Mouse (Mus musculus) urinary bladder, adult 2 months (tissue): ENCODE results near the gene Zic5. TPM values are rescaled to one million over a fixed set of nuclear protein-coding genes. Genes with fewer than 3 reads are reported as not detected.
"Not testable (repeated sequence)": the region's sequence is repeated elsewhere in the genome, so short reads cannot be mapped to it uniquely, and the experiment has no call there.

Experiments
- DNase-seq: peaks from one replicate; pipeline ENCODE4 v3.0.0; 2022; ENCODE audit warnings: low spot score
- polyA plus RNA-seq: library from polyadenylated mRNA; depleted of rRNA; stranded (reverse); fragments of >200 nt; gene quantifications from 2 replicates; pipeline ENCODE4 v1.2.3, GENCODE M21; 2012

Zic5 gene
- polyA plus RNA-seq, 1 experiment: not detected

DNA sequence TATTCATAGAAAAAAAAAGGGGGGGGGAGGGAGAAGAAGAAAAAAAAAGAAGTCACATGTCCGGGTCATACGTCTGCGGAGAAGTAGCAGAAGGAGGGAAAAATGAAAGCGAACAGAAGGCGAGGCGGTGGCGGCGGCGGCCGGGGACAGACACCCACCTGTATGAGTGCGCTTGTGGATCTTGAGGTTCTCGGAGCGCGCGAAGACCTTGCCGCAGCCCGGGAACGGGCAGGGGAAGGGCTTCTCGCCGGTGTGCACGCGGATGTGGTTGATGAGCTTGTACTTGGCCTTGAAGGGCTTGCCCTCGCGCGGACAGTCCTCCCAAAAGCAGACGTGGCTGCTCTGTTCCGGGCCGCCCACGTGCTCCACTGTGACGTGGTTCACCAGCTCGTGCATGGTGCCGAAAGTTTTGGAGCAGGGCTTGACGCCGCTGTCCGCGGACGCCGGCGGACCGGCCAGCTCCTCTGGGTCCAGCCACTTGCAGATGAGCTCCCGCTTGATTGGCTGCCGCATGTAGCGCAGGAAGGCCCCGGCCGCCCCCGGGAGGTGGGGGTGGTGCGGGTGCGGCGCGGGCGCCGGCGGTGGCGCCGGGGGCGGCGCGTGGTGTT is 1.6 kb downstream of the Zic5 start:
- DNase-seq: not testable (repeated sequence)

DNA sequence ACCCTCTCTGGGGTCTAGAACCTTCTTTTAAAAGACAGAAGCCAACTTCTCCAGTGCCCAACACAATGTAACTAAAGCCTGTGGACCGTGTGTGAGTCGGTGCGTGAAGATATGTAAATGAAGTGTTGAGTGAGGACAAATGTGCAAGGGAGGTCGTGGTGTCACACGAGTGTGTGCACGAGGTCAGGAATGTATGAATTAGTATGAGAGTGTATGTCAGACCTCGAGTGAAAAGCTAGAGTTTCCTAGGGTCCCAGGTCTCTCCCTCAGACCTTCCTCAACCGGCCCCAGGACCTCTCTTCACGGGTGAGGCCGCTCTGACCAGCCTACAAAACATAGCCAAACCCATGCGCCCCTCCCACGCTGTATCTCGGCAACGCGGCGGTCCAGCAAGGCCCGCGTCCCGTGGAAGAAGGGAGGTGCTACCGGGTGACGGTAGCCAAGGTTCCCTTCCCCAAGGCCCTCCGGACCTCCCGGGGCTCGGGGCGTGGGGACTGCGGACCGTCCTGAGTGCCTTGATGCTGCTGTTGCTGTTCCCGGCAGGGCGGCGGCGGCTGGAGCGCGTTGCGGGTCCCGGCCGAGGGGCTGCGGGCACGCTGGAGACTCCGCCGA is 2.3 kb downstream of the Zic5 start:
- DNase-seq: no peak

DNA sequence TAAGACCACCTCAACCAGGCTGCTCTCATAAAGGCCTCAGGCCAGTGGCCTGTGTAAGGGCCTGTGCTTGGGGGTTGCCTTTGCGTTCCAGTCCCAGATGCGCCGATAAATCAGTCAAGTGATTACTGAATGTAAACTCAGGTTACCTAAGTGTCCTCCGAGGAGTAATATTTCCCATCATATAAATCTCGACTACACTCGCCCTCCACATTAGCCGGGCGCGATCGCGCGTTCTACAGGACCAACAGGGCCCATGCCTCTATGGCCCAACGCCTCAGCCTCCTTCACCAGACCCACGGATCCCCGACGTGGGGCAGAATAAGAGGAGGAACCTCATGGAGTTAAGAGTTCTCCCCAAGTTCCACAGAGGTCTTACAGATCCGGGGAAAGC is 2.8 kb downstream of the Zic5 start:
- no peak for DNase-seq

DNA sequence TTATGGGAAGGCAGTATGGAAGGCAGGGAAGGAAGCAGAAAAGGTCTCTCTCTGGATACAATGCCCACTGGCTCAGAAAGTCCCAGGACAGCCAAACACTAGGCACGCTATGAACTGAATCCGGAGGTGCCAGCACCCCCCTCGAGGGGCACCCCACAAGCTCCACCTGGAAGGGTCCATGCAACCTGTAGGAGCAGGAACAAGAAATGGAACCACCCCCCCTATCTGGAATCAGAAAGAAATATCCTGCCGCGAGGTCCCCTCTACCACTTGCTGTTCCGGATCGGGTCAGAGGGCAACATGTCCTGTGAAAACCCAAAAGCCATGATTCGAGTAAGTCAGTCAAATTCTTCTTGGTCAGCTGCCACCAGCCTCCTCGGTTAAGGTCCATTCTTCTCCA is 3.5 kb downstream of the Zic5 start:
- DNase-seq: no peak

DNA sequence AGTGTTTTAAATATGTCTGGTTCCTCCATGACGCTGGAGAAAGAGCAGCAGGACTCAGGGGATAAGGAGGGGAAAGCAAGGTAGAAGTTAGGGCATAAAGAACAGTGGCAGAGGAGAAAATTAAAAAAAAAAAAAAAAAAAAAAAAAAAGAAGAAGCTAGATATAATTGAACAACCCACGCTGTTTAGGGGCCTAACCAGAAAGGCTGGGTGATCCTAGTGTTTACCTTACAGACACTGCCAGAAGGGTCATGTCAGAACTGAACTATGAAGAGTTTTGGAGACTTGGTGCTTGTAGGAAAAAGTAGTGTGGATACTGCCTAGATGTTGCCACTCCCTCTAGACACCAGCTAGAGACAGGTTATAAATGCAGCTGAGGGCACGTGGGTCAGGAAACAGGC is 4.0 kb downstream of the Zic5 start:
- DNase-seq: no peak

DNA sequence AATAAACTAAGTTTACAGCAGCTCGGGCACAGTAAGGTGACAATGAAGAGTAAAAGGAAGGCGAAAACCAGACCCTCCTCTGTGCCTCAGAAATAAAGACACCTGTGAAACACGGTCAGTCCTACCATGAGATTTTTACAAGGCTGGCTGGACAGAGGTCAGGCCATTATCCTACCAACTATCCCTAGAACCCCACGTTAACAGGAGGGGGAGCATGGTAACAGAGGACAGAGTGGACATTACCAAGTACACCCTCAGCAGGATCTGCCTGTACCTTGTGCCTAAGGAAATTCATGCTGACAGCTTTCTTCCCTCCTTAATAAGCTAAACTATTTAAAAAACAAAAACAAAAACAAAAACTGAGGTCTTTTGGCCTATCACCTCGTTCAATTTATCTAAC is 5.3 kb downstream of the Zic5 start:
- DNase-seq: no peak

DNA sequence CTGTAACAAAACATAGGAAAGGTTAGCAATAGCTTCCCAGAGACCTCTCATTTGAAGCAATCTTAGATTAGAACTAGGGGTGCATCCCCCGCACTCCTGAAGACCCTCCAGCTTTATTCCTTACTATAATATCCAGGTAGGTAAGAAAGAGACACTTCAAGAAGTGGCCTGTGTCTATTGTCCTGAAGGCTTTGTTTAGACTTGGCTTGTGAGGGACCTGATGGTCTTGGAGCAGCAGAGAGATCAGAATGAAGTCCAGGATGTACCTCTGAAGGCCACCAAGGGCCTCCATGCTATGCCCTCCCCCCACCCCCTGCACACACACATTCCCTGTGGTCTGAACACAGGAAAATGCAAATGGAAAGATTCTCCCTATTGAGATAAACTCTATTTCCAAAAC is 5.7 kb downstream of the Zic5 start:
- DNase-seq: no peak

DNA sequence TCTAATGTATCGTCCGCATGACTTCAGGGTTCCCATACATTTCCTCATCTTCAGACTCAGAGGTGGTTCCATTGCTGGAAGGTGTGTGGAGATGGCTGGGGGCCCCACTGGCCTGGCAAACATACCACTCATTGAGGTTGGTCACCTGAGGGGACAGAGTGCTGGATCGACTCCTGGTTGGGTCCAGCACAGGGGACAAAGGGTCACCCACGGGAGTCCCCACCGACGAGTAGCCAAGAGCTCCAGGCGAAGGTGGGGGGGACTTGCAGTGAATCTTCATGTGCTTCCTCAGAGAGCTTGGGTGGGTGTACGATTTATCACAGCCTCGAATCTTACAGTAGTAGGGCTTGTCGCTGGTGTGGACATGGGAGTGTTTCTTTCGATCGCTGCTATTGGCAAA is 6.1 kb downstream of the Zic5 start:
- DNase-seq: not testable (repeated sequence)

DNA sequence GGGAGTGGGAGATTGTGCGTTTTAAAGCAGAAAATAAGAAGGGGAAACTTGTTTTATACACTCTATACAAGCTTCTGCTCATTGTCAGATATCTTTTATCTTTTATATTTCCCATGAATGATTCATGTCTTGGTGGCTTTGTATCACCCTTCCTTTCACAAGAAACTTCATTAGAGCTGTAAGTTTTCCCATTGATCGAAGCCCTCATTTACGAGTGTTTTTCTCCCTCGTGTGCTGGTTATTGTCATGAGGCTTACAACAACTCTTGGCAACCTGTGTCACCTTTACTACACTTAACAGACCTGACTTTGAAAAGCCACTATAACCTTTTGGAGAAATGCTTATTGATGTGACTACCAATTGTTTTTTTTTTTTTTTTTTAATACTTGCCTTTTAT is 9.9 kb downstream of the Zic5 start:
- DNase-seq: no peak

DNA sequence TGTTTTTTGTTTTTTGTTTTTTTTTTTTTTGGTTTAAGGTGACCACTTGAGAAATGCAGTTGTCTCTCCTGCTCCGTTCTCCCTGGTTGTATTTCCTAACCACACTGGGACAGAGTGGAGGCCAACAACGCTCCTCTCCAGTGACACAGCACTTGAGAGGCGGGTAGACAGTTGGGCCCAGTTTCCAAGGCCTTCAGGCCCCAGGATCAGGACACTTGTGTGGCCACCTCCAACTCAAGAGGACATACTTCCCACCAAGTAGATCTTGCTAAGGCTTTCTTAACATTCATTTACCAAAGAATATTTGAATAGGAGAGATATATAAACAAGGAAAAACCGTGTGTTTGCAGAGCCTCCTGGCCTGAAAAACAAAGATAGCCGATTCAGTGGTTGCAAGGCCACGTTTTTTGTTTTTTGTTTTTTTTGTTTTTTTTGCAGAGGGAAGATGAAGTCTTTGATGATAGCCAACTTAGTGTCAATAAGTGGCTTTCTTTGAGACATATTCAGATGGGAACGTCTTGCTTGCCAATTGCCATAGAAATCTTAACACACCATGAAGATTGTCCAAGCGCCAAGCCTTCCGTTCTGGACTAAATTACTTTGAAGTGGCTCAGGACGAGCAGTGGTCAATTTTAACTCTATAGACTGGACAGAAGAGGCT is 10.4 kb downstream of the Zic5 start:
- no peak for DNase-seq

DNA sequence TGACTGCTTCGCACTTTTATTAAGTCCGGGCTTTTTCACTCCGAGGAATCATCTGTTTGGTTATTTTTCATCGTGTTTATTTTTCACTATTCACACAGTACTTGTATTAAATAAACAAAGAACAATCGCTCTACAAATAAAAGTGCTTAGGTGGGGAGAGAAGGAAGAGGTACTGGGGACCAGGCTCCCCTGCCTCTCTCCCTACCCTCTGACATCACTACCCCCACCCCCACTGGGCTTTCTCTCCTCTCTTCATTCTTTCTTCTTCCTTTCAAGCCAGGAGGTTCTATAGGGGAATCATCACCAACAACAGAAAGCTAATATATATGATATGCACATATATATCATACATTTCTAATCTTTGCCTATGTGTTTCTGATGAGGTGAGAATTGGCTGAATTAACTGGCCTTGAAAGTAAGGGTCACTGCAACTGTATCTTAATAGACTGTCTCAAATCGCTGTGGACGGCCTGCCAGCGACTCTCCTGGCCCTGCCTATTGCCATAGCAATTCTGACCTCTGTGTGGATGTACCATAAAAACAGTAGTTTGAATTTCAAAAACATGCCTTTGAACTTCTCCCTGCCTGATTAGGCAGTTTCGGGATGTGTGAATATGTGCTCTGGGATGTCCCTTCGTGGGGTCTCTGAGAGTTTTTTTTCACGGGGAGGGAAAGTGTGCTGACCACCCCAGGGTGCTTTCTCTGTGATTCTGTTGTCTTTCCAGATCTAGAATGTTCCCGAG is 11.3 kb downstream of the Zic5 start:
- no peak for DNase-seq

DNA sequence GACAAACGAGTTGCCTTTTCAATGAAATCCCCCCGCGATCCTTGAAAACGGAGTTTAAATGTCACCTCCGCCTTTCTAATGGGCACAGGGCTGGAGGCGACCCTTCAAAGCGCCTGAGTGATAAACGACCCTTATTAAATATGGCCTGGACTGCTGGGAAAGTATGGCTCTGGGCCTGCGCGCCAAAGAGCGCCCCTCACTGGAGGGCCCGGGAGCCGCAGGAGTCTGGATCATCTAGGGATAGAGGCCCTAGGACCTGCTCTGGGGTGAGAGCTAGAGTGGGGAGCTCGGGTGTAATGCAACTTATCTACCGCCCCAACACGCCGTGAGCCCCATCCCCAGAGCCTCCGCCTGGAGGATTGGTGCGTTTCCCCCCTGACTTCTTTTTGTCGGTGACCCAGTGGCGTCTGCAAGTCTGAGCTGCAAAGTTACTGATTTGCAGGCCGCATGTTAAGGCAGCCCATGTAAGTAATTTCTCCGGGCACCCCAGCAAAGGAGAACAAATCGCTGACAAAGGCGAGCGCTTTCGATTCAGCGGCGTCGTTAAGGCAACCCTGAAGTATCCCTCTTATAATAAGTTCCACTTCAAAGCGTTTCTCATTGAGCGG is 12.0 kb downstream of the Zic5 start:
- no peak for DNase-seq

DNA sequence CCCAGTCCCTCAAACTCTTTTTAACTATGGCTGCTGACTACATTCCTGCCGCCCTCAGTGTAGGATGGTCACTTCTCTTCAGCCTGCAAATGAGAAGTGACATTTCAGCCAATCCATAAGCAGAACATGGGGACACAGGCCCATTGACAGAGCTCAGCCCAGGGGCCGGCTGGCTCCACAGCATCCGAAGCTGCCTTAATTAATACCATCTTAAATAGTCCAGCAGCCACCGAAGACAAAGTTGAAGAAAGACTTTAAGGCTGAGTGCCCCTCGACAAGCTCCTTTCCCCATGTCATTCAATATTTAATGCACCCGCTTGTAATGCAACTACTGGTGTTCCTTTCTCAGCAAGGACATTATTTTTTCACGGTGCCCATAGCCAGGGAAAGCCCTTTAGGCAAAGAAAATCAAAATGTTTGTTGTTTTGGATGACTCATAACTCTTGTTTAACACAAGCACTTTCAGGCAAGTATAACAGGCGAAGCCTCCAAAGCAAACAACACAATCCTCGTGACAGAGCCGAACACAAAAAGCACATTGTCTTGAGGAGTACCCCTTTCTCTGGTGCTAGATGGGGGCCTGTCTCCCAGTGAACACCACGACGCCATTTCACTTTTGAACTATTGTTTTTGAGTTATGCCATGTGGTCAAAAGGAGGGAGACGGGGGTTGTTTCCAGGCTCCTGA is 12.6 kb downstream of the Zic5 start:
- DNase-seq: no peak

DNA sequence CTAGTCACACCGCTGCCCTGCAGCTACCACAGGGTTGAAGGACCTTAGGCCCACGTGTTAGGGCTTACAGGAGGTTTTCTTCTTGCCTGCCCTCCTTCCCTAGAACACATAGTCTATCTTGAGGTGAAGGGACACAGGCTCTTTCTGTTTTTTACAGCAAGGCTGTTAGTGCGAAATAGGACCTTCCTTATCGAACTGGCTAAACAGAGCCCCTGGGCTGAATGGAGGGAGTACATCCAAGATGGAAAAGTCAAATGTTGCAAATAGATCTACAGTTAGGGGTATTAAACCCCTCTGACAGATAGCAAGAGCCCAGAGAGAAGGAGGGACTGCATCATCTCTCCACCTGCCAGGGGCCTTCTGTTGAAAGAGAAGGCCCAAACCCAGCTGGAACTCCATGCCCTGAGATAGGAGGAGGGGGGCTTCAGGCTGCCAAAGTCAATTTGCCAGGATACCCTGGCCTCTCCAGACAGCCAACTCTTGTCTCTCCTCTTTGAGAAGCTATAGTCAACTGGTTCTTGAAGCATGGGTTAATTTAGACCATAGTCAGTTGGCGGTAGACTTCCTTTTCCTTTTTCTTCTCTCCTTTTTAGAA is 13.8 kb downstream of the Zic5 start:
- no peak for DNase-seq

DNA sequence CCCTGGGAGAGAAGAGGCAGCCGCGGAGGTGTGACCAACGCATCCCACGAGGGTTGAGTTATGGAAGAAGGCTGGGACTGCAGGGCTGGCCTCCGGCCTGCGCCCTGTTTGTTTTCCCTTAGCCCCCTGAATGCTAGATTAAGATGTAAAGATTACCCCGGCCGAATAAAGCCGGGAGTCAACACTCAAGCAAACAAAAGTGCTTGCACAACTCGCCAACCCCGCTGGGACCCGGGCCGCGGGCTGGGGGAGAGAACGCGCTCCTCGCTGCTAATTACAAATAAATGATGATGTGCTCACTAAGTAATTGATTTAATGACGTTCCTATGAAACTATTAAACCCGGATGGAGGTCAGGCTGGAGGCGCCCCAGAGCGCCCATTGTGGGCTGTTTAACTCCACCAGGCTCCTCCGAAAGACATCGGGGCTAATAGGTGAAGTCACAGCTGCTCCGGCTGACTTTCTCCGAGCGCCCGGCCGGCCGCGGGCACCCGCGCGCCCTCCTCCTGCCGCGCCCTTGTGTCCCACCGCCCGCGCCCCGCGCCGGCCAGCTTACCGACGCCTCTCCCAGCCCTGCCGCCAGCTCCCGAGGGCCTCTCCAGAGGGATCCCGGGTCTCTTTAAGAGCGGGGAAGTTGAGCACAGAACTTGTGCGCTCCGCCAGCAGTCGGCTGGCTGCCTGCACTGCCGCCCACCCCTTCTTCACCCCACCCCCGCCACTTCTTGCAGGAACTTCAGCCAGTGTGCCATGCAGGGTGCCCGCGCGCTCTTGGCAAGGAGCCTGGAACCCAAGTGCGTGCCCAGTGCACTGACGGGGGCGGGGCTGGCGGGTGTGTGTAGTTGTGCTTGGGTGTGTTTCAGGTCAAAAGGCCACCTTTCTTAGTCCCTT is 14.7 kb downstream of the Zic5 start, which contains the start of gene Gm5089:
Gm5089 (minus strand) TSS at position 620 of the 887 bp plus-strand sequence.
- no peak for DNase-seq

DNA sequence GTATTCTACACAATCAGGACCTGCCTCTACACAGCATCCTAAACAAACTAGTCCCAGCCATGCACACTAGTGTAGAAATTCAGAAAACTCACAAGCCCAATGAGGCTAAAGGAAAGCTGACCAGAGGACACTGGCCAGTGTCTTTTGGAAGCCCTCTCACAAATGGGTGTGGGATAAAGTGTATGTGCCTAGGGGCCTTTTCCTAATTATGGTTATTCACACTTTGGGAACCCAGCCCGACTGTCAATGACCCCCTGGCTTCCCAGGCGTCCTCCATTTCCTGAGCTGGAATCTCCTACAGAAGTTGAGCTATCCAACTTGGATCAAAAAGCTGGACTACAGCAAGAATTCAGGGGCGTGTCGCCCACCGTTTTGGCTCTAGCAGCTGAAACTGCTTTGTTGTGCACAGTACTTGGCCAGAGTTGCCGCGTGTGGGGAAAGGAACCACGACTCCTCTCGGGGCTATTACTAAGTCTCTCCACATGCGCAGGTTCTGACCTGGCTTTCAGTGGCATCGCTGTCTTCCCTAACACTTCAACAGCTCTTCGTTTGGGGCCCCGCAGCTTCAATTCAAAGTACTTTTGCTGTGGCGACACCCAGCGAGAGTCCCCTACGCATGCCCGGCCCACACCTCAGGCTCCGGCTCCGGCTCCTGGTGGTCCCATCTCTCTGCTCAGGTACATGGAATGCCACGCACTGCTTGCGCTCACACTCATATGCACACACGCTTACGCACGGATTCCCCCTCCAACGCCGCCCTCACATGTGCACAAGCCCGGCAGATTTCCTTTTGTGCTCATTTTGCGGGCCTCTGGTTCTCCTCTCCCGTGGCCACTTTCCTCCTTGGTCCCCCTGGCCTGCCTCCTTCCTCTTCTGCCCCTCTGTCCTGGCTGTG is 15.6 kb downstream of the Zic5 start:
- DNase-seq: no peak

DNA sequence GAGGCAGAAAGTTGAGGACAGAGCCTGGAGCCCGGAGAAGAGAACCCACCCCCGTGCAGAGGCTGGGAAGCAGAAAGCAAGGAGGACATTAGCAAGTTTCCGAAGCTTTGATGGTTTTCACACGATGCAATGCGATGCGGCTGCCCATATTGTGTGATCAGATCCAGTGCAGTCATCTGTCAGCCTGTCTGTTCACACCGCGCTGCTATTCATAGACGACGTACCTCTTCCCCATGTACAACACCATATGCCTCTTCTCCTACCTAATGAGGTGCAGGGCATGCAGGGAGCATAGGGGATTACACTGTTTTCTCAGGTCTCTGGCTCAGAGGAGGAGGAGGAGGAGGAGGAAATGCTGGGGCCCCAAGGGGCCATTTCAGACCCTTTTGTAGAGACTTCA is 28.6 kb downstream of the Zic5 start:
- no peak for DNase-seq

DNA sequence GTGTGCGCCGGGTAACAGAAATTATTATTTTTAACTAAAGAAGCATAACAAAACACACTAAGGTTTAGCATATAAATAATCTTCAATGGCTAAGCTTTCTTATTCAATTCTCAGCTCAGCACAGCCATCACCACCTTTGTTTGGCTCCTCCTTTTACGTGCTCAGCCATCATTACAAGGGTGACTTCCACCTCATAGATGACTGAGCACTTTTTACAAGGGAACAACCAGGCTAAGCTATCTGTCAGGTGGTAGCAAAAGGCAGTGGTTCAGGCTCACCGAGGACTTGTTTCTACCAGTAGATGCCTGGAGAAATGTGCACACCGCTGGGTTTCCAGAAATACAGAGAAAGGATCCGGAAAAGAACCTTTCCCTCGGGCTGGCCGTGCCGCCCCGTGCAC is 31.4 kb downstream of the Zic5 start:
- no peak for DNase-seq

DNA sequence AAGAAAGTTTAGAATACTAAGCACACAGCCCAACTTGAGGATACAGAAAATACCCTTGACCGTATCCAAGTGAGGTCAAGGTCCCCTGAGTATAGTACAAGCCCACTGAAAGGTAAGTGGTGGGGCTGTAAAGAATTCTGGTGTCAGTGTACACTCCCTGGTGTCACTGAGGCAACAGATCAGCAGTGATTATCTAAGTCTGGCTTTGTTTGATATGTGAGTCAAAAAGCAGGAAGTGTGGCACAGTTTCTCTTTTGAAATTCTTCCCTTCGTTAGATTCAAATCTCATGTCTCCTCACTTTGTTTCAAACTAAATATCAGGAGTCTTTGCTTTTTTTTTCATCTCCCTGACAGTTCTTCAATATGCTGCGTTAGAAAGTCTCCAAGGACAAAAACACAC is 32.9 kb downstream of the Zic5 start:
- no peak for DNase-seq
